Mouse (Mus musculus): ENCODE measurements around the gene Rab23.

Rab23 gene

DNA sequence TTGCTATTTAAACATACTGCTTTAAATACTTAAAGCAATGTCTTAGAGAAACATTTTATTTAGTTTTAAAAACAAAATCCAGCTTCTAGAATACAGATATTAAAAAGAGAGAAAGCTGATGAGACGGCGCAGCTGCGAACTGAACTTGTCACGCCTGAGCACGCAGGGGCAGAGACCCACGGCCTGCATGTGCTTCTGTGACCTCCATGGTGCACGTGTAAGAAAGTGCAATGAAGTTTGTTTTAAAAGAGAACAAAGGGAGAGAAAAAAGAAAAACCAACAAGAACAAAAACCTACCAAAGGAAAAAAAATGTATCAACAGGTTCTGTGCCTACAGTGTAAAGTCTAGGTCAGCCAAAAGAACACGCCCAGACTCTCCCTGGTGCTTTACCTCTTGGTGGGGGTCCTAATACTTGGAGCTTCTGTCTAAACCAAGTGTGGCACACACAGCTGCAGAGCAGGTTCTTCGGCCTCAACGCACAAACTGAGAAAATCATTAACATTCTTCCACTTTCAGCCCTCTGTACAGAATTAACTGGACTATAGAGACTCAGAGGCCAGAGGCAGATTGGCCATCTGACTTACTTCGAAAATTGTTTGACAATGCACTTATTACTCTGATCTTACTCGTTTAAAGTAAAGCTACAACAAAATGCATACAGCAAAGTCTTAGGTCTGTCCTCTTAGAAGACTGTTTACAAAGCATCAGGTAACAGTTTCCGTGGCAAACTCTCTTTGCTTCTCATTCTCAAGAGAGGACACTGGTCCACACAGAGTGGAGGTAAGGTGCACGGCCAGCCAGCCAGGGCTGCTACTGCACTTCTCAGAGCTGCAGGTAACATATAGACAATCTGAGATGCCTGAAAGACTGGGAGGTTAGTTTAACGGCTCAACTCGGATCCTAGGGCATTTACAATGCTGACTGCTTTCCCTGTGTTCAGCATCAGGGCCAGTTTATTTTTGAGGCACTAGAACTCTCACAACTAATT is 47.1 kb downstream of the Rab23 start:
- no peak for DNase-seq (ENCODE audit: low read depth, low spot score)

GRCm38 (mm10) chr1:33768091-33768787 is 48.6 kb downstream of the Rab23 start:
- no peak for DNase-seq (ENCODE audit: low read depth, low spot score)

DNA sequence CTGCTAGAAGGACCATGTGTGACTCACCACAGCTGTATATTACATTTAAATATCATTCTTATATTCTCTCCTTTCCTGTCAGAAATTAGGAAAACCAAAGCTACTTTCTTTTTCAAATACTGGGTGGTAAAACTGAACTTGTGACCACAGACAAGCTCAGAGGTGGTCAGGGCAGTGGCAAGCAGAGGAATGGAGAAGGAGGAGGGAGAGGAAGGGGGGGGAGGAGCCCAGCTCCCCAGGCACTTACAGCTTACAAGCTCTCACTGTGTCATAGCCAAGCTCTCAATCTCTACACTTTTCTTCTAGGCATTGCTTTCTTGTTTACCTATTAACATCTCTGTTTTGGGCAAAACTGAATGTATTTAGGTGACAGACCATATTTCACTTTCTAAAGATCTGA is 49.1 kb downstream of the Rab23 start:
- DNase-seq (ENCODE audit: low read depth, low spot score), result no peak

DNA sequence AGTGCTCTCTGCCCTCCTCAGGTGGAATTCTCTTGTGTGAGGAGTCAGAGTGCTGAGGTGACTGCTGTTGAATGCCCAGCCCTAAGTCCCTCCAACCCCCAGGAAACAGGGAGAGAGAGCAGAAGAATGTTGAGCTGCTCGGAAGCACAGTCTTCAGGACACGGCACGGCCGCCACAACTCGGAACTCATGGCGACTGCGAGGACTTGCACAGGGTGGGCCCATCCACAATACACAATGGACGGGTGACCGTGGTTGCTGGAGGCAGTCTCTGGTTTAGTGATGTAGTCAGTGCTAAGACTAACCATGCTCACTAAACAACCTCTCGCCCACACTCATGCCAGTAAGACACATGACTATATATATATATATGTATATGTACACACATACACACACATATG is 51.9 kb downstream of the Rab23 start:
- no peak for DNase-seq (ENCODE audit: low read depth, low spot score)

DNA sequence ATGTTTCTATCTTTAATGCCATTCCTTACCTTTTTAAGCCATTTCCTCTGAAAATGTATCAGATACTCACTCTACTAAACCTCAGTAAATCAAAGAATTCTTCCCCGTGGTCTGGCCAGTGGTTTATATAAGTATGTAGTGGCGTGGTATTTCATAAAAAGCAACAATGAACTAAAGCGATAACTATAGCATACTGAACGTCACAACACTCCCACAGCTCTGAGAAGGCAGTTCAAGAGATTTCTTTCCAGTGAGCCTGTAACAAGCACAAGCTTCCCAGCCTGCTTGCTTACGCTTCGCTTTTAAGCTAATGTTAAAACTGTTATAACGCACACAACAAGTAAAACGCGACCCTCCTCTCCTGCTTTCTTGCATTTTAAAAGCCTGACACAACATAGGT is 52.4 kb downstream of the Rab23 start:
- no peak for DNase-seq (ENCODE audit: low read depth, low spot score)

GRCm38 (mm10) chr1:33776175-33776611 is 56.5 kb downstream of the Rab23 start:
- DNase-seq (ENCODE audit: low read depth, low spot score), result no peak

DNA sequence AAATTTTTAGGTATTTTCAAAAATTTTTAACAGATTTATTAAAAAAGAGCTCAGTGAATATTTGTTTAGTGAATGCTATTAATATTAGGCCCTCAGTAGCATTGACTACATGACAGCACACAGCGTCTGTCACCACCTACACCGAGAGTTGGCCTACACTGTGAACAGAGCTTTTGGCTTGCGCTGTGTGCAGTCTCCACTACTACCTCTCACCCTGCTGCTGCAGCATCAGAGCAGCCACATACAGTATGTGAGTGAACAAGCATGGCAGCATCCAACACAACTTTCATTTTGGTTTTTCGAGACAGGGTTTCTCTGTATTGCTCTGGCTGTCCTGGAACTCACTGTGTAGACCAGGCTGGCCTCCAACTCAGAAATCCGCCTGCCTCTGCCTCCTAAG is 64.9 kb downstream of the Rab23 start:
- DNase-seq (ENCODE audit: low read depth, low spot score), result no peak

GRCm38 (mm10) chr1:33788072-33788471 is 68.4 kb downstream of the Rab23 start:
- no peak for DNase-seq (ENCODE audit: low read depth, low spot score)

DNA sequence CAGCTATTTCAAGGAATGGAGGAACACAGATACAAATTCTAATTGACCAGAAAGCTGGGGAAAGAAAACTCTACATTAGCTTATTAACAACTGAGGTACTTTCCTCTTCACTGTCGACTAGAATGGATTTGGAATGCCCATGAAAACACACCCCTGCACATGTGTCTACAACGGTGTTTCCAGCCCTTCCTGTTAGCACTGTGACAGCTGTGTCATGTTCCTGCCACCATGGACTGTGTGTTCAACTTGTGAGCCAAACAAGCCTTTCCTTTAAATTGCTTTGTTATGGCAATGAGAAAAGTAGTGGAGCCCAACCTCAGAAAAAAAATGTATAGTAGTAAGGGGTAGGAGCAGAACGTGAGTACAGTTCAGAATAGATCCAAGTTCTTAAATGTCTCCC is 68.8 kb downstream of the Rab23 start:
- no peak for DNase-seq (ENCODE audit: low read depth, low spot score)
